Mouse (Mus musculus): ENCODE data around the gene Phykpl. TPM values are rescaled to one million over a fixed set of nuclear protein-coding genes. Genes with fewer than 3 reads are reported as not detected.

Phykpl gene
- total RNA-seq, 2 experiments from 2014 or later = 22.9 to 31.1 TPM

- DNase-seq = no peak
Measured at GRCm38 (mm10) chr11:51644217-51644616, 59.7 kb downstream of the Phykpl start.

- peak; percentile 65 for DNase-seq
Measured at GRCm38 (mm10) chr11:51645293-51645692, 60.7 kb downstream of the Phykpl start.

DNA sequence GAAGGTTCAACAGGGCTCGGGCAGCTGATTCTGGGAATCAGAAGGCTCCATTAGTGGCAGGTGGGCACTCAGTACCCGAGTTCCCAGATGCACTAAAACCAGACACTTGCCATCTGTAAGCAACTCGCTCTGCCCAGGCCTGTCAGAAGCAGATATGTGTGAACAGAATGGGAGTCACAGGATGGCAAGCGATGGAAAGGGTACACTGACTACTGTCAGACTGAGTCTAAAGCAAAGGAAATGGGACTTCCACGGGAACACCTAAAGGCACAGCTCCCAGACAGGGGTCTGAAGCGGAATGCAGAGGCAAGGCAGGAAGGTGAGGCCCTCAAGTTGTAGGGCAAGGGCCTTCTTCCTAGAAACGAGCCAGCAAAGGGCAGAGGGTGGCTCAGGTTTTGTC, 61.7 kb downstream of the Phykpl start:
- DNase-seq = no peak

DNA sequence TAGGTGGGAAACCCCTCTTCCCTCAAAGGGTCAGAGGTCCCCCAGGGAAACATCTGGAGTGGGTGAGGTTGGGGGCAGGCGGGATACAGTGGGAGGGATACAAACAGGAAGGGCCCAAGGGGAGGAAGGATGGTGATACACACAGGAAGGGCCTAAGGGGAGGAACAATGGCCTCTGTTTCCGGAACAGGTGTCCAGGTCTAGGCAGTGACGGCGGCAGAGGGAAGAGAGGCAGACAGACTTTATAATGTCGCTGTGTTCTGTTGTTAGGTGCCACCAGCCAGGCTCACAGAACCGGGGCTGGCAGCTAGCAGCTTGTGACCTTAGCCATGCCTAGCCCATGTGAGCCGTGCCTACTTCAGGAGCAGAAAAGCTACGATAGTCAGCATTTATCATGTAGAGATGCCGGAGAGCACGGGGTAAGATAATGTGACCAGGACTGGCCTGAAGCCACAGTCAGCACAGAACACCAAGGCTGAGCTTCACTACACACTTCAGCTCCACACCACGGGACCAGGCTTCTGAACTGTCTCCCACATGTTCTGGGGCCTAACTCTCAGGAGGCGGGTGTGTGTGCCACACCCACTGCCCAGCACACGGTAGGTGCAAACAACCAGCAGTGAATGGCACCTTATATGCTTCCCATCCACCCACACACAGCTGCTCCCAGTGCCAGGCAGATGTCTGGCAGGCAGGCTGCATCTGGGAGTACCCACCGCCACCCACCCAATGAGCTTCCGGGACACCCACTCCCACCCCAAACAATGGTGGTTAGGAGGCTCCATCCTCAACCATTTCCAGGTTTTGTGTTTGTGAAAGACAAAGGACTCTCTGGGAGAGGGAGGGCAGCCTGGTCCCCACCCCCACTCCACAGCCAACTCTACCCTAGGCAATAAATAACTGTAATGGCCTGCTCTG, 62.5 kb downstream of the Phykpl start:
- DNase-seq = peak; percentile 45

GRCm38 (mm10) chr11:51648566-51648965, 64.0 kb downstream of the Phykpl start:
- peak; percentile 37 for DNase-seq

- DNase-seq = no peak
Measured at GRCm38 (mm10) chr11:51649111-51649888, 64.7 kb downstream of the Phykpl start.

- DNase-seq = peak; percentile 29
Measured at GRCm38 (mm10) chr11:51649889-51650199, 65.3 kb downstream of the Phykpl start.

- DNase-seq = no peak
Measured at GRCm38 (mm10) chr11:51650261-51650660, 65.7 kb downstream of the Phykpl start.

- DNase-seq = peak; percentile 90
Measured at GRCm38 (mm10) chr11:51650691-51651515, 66.3 kb downstream of the Phykpl start, which contains the start of the genes N4bp3 and D930048N14Rik. Gene N4bp3 (minus strand): TSS chr11:51650842. Gene D930048N14Rik (plus strand): TSS chr11:51650954.

DNA sequence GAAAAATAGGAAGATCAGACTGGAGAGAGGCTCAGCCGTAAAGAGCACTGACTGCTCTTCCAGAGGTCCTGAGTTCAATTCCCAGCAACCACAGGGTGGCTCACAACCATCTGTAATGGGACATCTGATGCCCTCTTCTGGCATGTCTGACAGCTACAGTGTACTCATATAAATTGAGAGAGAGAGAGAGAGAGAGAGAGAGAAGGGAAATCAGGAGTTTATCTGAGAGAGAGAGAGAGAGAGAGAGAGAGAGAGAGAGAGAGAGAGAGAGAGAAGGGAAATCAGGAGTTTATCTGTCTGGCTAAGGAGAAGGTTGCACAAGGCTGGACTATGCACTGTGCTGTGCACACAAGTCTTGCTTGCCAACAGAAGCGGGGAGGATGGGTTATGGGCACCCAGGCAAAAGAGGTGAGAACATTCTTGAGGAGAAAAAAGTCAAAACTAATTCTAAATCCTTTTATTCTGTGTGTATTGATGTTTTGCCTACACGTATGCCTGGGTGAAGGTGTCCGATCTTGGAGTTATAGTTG, 68.4 kb downstream of the Phykpl start:
- DNase-seq = no peak

DNA sequence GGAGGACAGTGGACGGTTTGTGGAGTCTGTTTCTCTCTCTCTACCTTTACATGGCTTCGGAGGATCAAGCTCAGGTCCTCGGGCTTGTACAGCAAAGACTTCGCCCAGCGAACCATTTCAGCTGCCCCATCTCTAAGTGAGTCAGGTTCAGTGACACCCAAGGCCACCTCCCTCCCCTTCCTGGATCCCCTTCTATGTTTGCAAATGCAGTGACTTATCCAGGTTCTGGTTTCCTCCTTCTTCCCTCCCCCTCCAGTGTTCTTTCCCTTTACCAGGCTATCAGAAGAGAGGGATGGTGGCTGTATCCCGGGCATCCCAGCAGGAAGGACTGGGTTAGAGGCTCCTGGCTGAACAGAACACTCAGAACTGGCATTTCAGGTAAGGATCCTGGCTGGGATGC, 69.2 kb downstream of the Phykpl start:
- no peak for DNase-seq

Other genes starting within 250 kb of the Phykpl start
- gene Hnrnpab, start 22.1 kb downstream of the Phykpl start, total RNA-seq (2021) = 100 to 1,000 TPM; 278 to 298 TPM
- 10 to 100 TPM; 64.2 to 67.9 TPM for gene Nhp2, start 35.0 kb downstream of the Phykpl start, total RNA-seq (2021)
- 10 to 100 TPM; 33.2 to 34.6 TPM for gene Rmnd5b, start 51.1 kb downstream of the Phykpl start, total RNA-seq (2021)
- 10 to 100 TPM; 16.2 to 26.3 TPM for gene N4bp3, start 66.1 kb downstream of the Phykpl start, total RNA-seq (2021)
- gene D930048N14Rik, start 66.2 kb downstream of the Phykpl start, total RNA-seq (2021) = 1 to 10 TPM; 1.1 to 3.5 TPM
- gene 0610009B22Rik, start 104.1 kb downstream of the Phykpl start, total RNA-seq (2021) = 10 to 100 TPM; 46.9 to 48.8 TPM
- gene Sec24a, start 178.9 kb downstream of the Phykpl start, total RNA-seq (2021) = 10 to 100 TPM; 29.2 to 31.6 TPM
- 100 to 1,000 TPM in 1 of 2 experiments, 10 to 100 TPM in 1; 89.4 to 100 TPM for gene Sar1b, start 178.9 kb downstream of the Phykpl start, total RNA-seq (2021)

Data from adrenal gland, postnatal 10 days (tissue).